Mouse (Mus musculus) stomach, postnatal 0 days (tissue): ENCODE measurements around the gene Slc6a5.

ENCODE experiments used
- CTCF ChIP-seq: IDR thresholded peaks from 2 replicates; pipeline ENCODE4 v1.5.1; 2016; ENCODE audit warnings: antibody characterized with exemption, low read depth, mild to moderate bottlenecking, moderate library complexity
- EP300 ChIP-seq: optimal IDR thresholded peaks from 2 replicates; pipeline ENCODE3; 2016; ENCODE audit warnings: antibody characterized with exemption

GRCm38 (mm10) chr7:49913728-49914328 is 3.9 kb downstream of the Slc6a5 start:
- no peak for TF ChIP-seq CTCF
- TF ChIP-seq EP300 = no peak
